Mouse (Mus musculus) G1E (cell line): Measurements from ENCODE around the gene Gfra1. TPM values are rescaled to one million over a fixed set of nuclear protein-coding genes. Genes with fewer than 3 reads are reported as not detected.

Source experiments
- ATAC-seq: 2 replicates; pipeline ENCODE4 v1.8.0; 2016; ENCODE audit warnings: mild to moderate bottlenecking; ENCODE audit not compliant: insufficient number of reproducible peaks, poor library complexity, low FRiP score, severe bottlenecking; ENCODE audit errors: extremely low read depth
- DNase-seq: peaks from one replicate; pipeline ENCODE4 v3.0.0; 2012; ENCODE audit warnings: low spot score
- H3K27me3 ChIP-seq: 2 replicates; pipeline ENCODE4 v1.6.1; 2012; ENCODE audit warnings: mild to moderate bottlenecking, low read length, inconsistent platforms; ENCODE audit not compliant: insufficient read depth
- H3K36me3 ChIP-seq: replicated peaks from 2 replicates; pipeline ENCODE3; 2012; ENCODE audit warnings: mild to moderate bottlenecking, inconsistent platforms
- H3K4me1 ChIP-seq: 2 replicates; pipeline ENCODE4 v1.6.1; 2012; ENCODE audit warnings: low read depth, low read length, inconsistent platforms, mixed read lengths; ENCODE audit not compliant: insufficient read depth
- H3K4me3 ChIP-seq: 2 replicates; pipeline ENCODE4 v1.5.1; 2012; ENCODE audit warnings: low read depth, mild to moderate bottlenecking, inconsistent platforms, low read length, moderate library complexity, mixed read lengths
- H3K9me3 ChIP-seq: replicated peaks from 2 replicates; pipeline ENCODE4 v1.6.1; 2012; ENCODE audit warnings: inconsistent platforms
- CTCF ChIP-seq: IDR thresholded peaks from 2 replicates; pipeline ENCODE4 v1.5.1; 2012; ENCODE audit warnings: low read depth, low read length, inconsistent platforms, mixed read lengths
- GATA1 ChIP-seq: IDR thresholded peaks from 2 replicates; pipeline ENCODE4 v1.6.1; 2012; ENCODE audit warnings: borderline replicate concordance, low read length, inconsistent platforms, mixed read lengths
- GATA2 ChIP-seq: IDR thresholded peaks from 2 replicates; pipeline ENCODE4 v1.6.1; 2012; ENCODE audit warnings: low read depth, low read length, inconsistent platforms, borderline replicate concordance
- POLR2AphosphoS5 ChIP-seq: IDR thresholded peaks from 2 replicates; pipeline ENCODE4 v1.6.1; 2012; ENCODE audit warnings: low read depth, low read length, inconsistent platforms; ENCODE audit not compliant: insufficient replicate concordance
- TAL1 ChIP-seq: conservative IDR thresholded peaks from 2 replicates; pipeline ENCODE4 v1.6.1; 2012; ENCODE audit warnings: low read depth, low read length, inconsistent platforms, mixed read lengths
- polyA plus RNA-seq: library from polyadenylated mRNA; stranded (reverse); fragments of >175 nt; gene quantifications from 2 replicates; pipeline ENCODE4 v1.2.3, GENCODE M21; 2012
- total RNA-seq, 2 experiments: library from RNA; stranded (forward) in 1 of 2; stranded (reverse) in 1 of 2; fragments of 200-1000 nt in 1 of 2; fragments of >200 nt in 1 of 2; fragmentation: Nextera tagmentation in 1 of 2; gene quantifications; 2 replicates each; pipeline ENCODE4 v1.2.3; 2014 to 2017

The Gfra1 gene
- total and polyA plus RNA-seq, 3 experiments: 0.16 TPM; not detected in 2

DNA sequence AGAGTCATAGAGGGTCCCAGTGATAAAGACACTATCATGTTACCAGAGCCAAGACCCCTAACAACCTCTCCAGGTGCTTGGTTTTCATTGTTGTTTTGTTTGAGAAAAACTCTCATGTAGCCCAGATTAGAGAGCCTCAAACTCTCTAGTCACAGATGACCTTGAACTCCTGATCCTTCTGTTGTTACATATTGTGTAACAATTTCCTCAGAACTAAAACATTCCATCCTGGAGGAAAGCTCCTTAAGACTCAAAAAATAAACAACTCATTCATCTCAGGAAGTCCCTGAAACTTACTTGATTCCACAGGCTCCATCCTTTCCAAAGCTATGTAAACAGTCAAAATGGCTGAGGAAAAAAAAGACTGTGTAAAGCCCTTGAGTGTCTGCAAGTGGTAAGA lies 49.0 kb downstream of the Gfra1 start:
- no peak overlapping the region for H3K4me3 ChIP-seq
- TF ChIP-seq POLR2AphosphoS5: no peak
- TF ChIP-seq GATA2: no peak
- TF ChIP-seq TAL1: no peak
- no peak for TF ChIP-seq CTCF
- TF ChIP-seq GATA1: no peak
- no peak for ATAC-seq
- H3K36me3 ChIP-seq: no peaks in the 10 kb centered on the region
- no peak for DNase-seq
- H3K9me3 ChIP-seq: peaks cover 25% of the 10 kb centered on the region
- no peaks in the 10 kb centered on the region for H3K27me3 ChIP-seq
- H3K4me1 ChIP-seq: no peaks in the 10 kb centered on the region

DNA sequence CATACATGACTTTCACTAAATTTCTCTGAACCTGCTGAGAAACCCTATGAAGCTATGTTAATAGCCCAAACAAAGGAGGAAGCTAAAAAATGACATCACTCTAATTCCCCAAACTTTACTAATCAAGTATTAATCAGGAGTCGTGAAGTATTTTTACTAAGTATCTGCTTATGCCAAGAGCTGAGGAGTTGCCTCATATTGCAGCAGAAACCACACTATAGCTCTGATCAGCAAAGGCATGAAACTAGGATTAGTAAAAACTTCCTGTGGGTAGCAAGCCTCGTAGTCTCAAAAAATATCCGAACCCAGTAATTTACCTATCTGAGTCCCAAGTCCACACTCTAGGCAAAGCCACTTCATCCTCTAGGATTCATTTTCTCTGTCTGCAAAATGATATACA lies 55.5 kb downstream of the Gfra1 start:
- H3K9me3 ChIP-seq: peaks cover 16% of the 10 kb centered on the region
- no peak for DNase-seq
- TF ChIP-seq GATA2: no peak
- TF ChIP-seq POLR2AphosphoS5: no peak
- TF ChIP-seq CTCF: no peak
- TF ChIP-seq GATA1: no peak
- no peak for TF ChIP-seq TAL1

DNA sequence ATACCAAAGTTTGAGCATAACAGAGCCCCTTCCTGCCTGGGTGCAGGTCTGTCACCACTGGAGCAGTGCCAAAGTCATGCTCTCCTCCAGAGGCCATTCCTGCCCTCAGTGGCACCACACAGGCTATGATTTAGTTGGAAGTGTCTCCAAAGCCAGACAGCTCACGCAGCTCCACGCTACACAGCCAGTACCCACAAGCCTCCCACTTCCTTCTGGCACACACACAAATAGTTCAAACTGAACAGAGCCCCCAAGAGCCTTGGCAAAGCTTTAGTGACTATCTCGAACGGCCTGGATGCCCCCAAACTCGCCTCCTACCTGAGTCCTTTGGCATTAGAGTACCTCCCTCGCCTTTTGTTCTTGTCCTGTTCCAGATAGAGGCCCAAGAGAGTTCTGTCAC lies 56.5 kb downstream of the Gfra1 start:
- Histone ChIP-seq H3K4me1 (no peaks in the 10 kb centered on the region), H3K4me3 (no peak overlapping the region), H3K9me3 (peaks cover 14% of the 10 kb centered on the region), H3K27me3 (peaks cover 2% of the 10 kb centered on the region; the same call in 1 of the 2 replicates), H3K36me3 (no peaks in the 10 kb centered on the region)
- no peak for TF ChIP-seq GATA2
- TF ChIP-seq TAL1: no peak
- TF ChIP-seq POLR2AphosphoS5: no peak
- no peak for TF ChIP-seq GATA1
- DNase-seq (no peak), ATAC-seq (no peak)

More for the DNA sequence above, 55.5 kb downstream of the Gfra1 start:
- no peak for ATAC-seq
- Histone ChIP-seq H3K27me3 (peaks cover 2% of the 10 kb centered on the region; the same call in 1 of the 2 replicates), H3K4me3 (no peak overlapping the region), H3K4me1 (no peaks in the 10 kb centered on the region), H3K36me3 (no peaks in the 10 kb centered on the region)

DNA sequence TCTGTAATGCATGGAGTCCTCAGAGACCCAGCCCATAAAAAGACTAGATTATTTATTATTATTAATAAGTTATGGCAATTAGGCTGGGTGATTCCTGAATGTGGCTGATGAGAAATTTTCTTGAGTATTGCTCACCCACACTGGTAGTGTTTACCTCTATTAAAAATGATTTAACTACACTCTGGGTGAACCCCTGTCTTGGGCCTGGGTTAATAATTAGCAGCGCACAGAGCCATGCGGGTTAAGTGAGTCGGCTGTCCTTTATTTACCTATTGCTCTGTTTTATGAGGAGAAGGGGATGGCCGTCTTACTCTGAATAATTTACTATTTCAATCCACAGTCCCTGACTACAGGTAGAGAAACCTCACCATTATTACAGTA lies 59.1 kb downstream of the Gfra1 start:
- peaks cover 2% of the 10 kb centered on the region; the same call in 1 of the 2 replicates for H3K27me3 ChIP-seq
- H3K36me3 ChIP-seq: no peaks in the 10 kb centered on the region
- ATAC-seq (no peak), DNase-seq (no peak)
- H3K4me3 ChIP-seq: no peak overlapping the region
- TF ChIP-seq GATA1 (no peak), GATA2 (no peak), POLR2AphosphoS5 (no peak), CTCF (no peak), TAL1 (no peak)
- H3K4me1 ChIP-seq: no peaks in the 10 kb centered on the region
- H3K9me3 ChIP-seq: peaks cover 13% of the 10 kb centered on the region

DNA sequence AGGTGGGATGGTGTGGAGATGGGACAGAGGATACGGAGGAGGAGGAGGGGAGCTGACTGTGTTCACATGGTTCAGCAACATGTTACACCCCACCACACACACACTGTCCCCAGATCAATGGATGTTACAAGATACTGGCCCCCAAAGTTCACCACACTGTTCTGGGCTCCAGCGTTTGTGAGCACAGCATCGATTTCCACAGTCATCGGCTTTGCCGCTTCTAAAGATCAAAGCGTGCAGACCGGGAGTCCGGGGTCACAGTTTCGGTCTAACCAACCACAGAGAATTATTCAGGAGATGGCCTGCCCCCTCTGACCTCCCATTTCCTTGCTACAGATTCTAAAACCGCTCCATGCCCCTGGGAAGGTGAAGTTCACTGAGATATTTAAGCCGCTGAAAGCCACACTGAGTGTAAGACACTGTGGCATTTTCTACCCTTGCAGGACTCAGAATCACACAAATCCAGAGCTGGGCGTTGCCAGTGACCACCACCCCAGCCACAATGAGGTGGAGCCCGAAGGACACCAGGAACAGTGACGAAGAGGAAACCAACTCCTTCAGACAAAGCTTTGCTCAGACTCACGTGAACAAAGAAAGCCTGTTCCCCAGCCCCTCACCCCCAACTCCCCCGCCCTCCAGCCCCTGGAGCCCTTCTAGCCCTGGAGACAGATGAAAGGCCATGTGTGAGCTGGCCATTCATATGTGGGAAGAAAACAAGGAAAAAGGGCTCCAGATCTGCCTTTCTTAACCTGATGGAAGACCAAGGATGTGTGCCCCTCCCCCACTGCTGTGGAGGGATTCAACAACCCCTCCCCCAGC lies 59.7 kb downstream of the Gfra1 start:
- no peaks in the 10 kb centered on the region for H3K36me3 ChIP-seq
- H3K27me3 ChIP-seq: no peaks in the 10 kb centered on the region
- H3K4me1 ChIP-seq: no peaks in the 10 kb centered on the region
- TF ChIP-seq CTCF: no peak
- no peak for TF ChIP-seq POLR2AphosphoS5
- no peak for TF ChIP-seq GATA1
- no peak for TF ChIP-seq TAL1
- no peak for TF ChIP-seq GATA2
- H3K9me3 ChIP-seq: peaks cover 13% of the 10 kb centered on the region
- DNase-seq: no peak
- ATAC-seq: no peak
- no peak overlapping the region for H3K4me3 ChIP-seq

DNA sequence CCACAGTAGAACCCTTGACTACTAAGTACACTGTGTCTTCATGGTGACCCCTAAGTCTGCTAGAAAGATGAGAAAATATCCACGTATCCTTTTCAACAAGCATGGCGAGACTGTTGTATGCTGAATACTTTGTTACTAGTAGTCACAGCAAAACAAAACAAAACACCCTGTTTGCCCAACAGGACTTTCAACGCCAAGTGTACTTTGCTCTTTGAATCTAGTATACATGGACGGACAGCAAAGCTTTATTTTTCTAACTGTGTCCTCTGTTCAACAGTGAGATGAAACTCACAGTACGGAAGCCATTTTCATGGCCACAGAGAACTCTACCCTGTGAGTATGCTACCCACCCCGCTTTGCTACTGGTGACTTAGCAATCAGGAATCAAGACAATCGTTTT lies 62.6 kb downstream of the Gfra1 start:
- ATAC-seq: no peak
- no peak for DNase-seq
- TF ChIP-seq GATA1: no peak
- TF ChIP-seq TAL1: no peak
- TF ChIP-seq GATA2: no peak
- TF ChIP-seq CTCF: no peak
- no peak for TF ChIP-seq POLR2AphosphoS5
- peaks cover 27% of the 10 kb centered on the region for H3K9me3 ChIP-seq
- H3K4me1 ChIP-seq: no peaks in the 10 kb centered on the region
- no peak overlapping the region for H3K4me3 ChIP-seq
- no peaks in the 10 kb centered on the region for H3K36me3 ChIP-seq
- no peaks in the 10 kb centered on the region for H3K27me3 ChIP-seq

DNA sequence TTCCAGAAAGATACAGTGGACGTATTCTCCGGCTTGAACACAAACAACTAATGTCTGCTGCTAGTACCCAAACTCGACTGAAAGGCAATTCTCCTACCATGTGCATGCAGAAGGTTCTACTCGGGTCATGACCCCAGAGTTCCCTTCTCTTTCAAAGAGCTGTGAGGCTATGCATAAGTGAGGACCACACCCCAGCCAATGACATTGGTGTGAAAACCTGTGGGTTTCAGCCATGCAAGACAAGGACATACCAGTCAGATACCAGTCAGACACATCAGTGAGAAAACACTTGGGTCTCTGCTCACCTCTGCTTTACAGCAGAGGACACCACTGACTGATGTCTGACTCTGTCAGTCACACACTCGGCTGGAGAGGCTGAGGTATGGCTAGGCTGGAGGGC lies 63.9 kb downstream of the Gfra1 start:
- H3K36me3 ChIP-seq: no peaks in the 10 kb centered on the region
- H3K9me3 ChIP-seq: peaks cover 25% of the 10 kb centered on the region
- ATAC-seq: no peak
- H3K4me3 ChIP-seq: no peak overlapping the region
- H3K4me1 ChIP-seq: no peaks in the 10 kb centered on the region
- DNase-seq: no peak
- H3K27me3 ChIP-seq: no peaks in the 10 kb centered on the region
- TF ChIP-seq TAL1 (no peak), CTCF (no peak), GATA1 (no peak), POLR2AphosphoS5 (no peak), GATA2 (no peak)
